Mouse (Mus musculus): ENCODE measurements around the gene Panx1.

The Panx1 gene

DNA sequence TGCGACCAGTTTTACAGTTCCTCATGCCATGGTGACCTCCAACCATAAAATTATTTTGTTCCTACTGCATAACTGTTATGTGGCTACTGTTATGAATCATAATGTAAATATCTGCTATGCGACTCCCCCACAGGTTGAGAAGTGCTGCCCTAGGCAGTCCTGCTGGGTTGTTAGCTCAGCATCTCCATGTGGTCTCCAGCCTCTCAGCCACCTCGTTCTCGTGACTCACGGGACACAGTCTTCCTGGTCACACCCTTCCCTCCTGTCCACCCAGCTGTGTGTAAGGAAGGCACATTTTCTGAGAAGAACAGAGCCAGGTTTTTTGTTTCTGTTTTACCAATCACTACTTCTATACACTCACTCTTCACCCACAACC lies 26.5 kb downstream of the Panx1 start:
- peaks cover 7% of the 10 kb centered on the region for H3K36me3 ChIP-seq (ENCODE audit: insufficient read depth, low read length)
- no peaks in the 10 kb centered on the region; the same call in 1 of the 2 replicates for H3K9me3 ChIP-seq (ENCODE audit: low read length)
- no peak overlapping the region for H3K4me3 ChIP-seq (replicated peaks; ENCODE audit: low read length)
- TF ChIP-seq POU5F1 (IDR thresholded peaks at IDR 0.05; ENCODE audit: borderline replicate concordance, low read length) = no peak
- no peak for TF ChIP-seq NANOG (IDR thresholded peaks at IDR 0.05; ENCODE audit: borderline replicate concordance, low read length)
- TF ChIP-seq CTCF (conservative IDR thresholded peaks at IDR 0.05; ENCODE audit: low read length) = no peak
- H3K27me3 ChIP-seq (ENCODE audit: insufficient read depth, low read length) = no peaks in the 10 kb centered on the region
- H3K4me1 ChIP-seq (replicated peaks; ENCODE audit: low read depth, low read length) = peaks cover 49% of the 10 kb centered on the region

DNA sequence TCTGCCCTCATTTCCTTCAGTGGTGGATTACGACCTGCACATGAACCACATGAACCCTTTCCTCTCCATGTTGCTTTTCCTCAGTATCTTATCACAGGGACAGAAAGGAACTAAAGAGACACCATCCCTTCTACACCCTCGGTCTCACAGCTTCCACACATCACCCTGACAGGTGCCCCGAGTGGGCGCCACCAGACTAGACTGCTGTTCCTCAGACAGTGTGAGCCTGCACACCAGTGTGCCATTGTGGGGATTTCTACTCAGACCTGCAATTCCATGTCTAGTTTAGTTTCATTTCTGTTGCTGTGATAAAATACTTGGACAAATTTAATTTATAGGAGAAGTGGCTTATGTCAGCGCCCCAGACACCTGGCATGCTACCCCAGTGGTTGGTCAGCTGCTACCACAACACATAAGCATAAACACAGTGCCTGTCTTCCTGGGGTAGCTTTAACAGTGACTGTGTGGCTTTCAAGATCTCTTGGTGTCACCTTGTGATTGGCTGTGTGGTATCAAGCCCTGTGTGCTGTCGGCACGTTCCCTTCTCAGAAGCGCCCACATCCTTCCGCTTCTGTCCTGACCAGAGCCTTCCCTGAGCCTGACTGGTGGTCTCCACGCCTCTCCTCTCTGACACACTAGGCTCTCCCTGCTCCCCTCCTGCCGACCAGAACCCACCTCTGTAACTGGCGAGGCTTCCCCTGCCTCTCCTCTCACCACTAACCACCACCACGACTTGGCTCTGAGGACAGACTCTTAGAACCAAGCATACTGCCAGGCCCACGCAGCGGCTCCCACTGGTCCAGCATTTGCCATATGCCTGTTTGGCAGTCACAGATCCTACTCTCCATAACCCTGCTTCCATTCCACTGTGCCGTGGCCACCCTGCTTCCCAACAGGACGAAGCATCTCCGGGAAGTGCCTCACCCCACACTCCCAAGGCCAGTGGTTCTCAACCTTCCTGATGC lies 27.2 kb downstream of the Panx1 start:
- no peak for TF ChIP-seq CTCF (conservative IDR thresholded peaks at IDR 0.05; ENCODE audit: low read length)
- no peak for TF ChIP-seq NANOG (IDR thresholded peaks at IDR 0.05; ENCODE audit: borderline replicate concordance, low read length)
- no peak for TF ChIP-seq POU5F1 (IDR thresholded peaks at IDR 0.05; ENCODE audit: borderline replicate concordance, low read length)
- Histone ChIP-seq H3K9me3 (ENCODE audit: low read length) (no peaks in the 10 kb centered on the region; the same call in 1 of the 2 replicates), H3K27me3 (ENCODE audit: insufficient read depth, low read length) (no peaks in the 10 kb centered on the region), H3K36me3 (ENCODE audit: insufficient read depth, low read length) (peaks cover 7% of the 10 kb centered on the region), H3K4me3 (replicated peaks; ENCODE audit: low read length) (no peak overlapping the region), H3K4me1 (replicated peaks; ENCODE audit: low read depth, low read length) (peaks cover 42% of the 10 kb centered on the region)

DNA sequence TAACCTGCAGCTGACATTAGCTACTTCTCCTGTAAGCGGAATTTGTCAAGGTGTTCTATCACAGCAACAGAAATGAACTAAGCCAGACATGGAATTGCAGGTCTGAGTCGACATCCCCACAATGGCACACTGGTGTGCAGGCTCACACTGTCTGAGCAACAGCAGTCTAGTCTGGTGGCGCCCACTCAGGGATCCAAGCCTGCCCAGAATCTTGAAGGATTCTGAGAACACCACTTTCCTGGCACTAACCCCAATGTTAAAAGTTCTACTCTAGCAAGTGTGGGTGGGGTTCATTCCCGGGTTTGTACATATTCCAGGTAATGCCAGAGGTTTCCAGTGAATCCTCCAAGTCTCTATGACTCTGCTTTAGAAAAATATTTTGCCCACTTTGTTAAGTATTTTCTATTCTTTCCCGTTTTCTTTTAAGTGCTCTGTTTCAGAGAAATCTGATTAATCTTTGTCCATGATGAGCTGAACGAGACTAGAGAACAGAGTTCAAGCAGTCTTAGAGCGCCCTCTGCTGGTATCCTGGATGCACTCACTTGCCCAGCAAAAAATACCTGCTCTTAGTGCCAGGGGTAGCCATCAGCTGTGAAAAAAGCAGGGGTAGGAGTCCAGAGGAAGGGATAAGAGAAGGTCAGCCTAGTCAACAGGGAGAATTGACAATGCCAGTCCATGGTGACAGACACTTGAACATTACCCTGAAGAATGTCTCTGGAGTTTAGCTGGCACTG lies 29.9 kb downstream of the Panx1 start:
- Histone ChIP-seq H3K27me3 (ENCODE audit: insufficient read depth, low read length) (no peaks in the 10 kb centered on the region), H3K36me3 (ENCODE audit: insufficient read depth, low read length) (peaks cover 4% of the 10 kb centered on the region; the same call in 1 of the 2 replicates), H3K4me1 (replicated peaks; ENCODE audit: low read depth, low read length) (peaks cover 15% of the 10 kb centered on the region), H3K9me3 (ENCODE audit: low read length) (no peaks in the 10 kb centered on the region; the same call in 1 of the 2 replicates), H3K4me3 (replicated peaks; ENCODE audit: low read length) (no peak overlapping the region)
- TF ChIP-seq NANOG (IDR thresholded peaks at IDR 0.05; ENCODE audit: borderline replicate concordance, low read length) (no peak), CTCF (conservative IDR thresholded peaks at IDR 0.05; ENCODE audit: low read length) (peak; percentile 92)

DNA sequence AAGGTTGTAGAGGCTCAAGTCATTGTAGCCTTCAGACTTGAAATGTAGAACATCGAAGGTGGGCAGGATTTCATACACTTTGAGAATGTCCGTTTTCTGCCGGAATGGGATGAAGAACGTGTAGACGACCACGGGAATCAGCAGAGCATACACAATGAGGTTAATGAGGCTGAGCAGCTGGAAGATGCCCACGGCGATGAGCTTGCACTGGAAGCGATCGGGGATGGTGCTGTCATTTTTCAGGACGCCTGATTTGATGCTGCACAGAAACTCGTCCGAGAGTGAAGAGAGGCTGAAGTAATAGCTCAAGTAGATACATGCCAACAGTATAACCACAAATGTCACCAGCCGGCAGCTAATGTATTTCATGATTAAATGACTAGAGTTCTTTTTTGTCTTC lies 37.7 kb downstream of the Panx1 start:
- TF ChIP-seq POU5F1 (IDR thresholded peaks at IDR 0.05; ENCODE audit: borderline replicate concordance, low read length) = no peak
- TF ChIP-seq NANOG (IDR thresholded peaks at IDR 0.05; ENCODE audit: borderline replicate concordance, low read length) = no peak
- no peak for TF ChIP-seq CTCF (conservative IDR thresholded peaks at IDR 0.05; ENCODE audit: low read length)
- peaks cover 20% of the 10 kb centered on the region for H3K4me1 ChIP-seq (replicated peaks; ENCODE audit: low read depth, low read length)
- no peak overlapping the region for H3K4me3 ChIP-seq (replicated peaks; ENCODE audit: low read length)
- no peaks in the 10 kb centered on the region for H3K9me3 ChIP-seq (ENCODE audit: low read length)
- no peaks in the 10 kb centered on the region for H3K27me3 ChIP-seq (ENCODE audit: insufficient read depth, low read length)
- H3K36me3 ChIP-seq (ENCODE audit: insufficient read depth, low read length) = peaks cover 22% of the 10 kb centered on the region

DNA sequence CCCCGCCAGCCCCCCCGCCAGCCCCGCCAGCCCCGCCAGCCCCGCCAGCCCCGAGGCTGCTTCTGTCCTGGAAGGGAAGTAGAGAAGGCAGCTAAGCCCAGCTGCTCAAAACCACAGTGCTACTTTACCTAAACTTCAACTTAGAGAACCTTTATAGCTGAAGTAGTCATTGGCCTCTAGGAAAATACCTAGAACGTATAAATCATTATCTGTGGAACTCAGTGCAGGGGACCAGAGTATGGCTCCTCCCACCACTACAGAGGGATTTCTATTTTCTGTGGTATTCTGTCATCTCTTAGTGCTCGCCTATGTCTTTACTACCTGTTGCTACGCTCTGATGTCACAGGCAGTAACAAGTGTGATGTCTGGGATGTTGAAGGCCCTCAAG lies 41.0 kb downstream of the Panx1 start:
- H3K36me3 ChIP-seq (ENCODE audit: insufficient read depth, low read length) = peaks cover 22% of the 10 kb centered on the region
- H3K9me3 ChIP-seq (ENCODE audit: low read length) = no peaks in the 10 kb centered on the region
- H3K4me1 ChIP-seq (replicated peaks; ENCODE audit: low read depth, low read length) = peaks cover 14% of the 10 kb centered on the region
- TF ChIP-seq NANOG (IDR thresholded peaks at IDR 0.05; ENCODE audit: borderline replicate concordance, low read length) (no peak), CTCF (conservative IDR thresholded peaks at IDR 0.05; ENCODE audit: low read length) (no peak), POU5F1 (IDR thresholded peaks at IDR 0.05; ENCODE audit: borderline replicate concordance, low read length) (no peak)
- no peaks in the 10 kb centered on the region for H3K27me3 ChIP-seq (ENCODE audit: insufficient read depth, low read length)
- no peak overlapping the region for H3K4me3 ChIP-seq (replicated peaks; ENCODE audit: low read length)

DNA sequence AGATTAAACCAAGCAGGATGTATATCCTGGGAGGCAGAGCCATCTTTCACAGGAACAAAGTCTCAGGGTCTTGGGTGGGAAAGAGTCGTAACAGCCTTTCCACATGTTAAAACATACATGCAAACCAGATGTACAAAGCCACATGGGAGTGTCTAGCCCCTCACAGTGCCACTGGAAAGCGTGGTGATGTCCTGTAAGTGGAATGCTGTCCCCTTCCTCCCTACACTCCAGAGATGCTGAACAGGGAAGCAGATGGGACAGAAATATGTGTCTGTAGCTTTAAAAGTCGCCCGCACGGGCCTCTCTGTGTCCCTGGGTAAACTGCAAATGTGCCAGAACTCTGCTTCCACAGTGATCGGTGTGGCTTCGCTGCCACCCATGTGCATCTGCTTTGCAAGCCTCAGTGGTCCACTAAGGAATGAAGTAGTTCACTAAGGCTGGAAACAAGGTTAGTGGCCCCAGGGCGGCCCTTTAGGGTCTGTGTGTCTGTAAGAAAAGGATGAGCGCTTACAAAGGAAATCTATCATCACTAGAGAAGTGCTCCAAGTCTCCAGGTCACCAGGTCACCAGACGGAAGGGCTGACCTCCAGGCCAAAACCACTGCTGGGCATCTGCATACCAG lies 41.5 kb downstream of the Panx1 start:
- Histone ChIP-seq H3K4me1 (replicated peaks; ENCODE audit: low read depth, low read length) (peaks cover 14% of the 10 kb centered on the region), H3K4me3 (replicated peaks; ENCODE audit: low read length) (no peak overlapping the region; the same call in 1 of the 2 replicates), H3K27me3 (ENCODE audit: insufficient read depth, low read length) (no peaks in the 10 kb centered on the region), H3K36me3 (ENCODE audit: insufficient read depth, low read length) (peaks cover 22% of the 10 kb centered on the region), H3K9me3 (ENCODE audit: low read length) (no peaks in the 10 kb centered on the region)
- no peak for TF ChIP-seq POU5F1 (IDR thresholded peaks at IDR 0.05; ENCODE audit: borderline replicate concordance, low read length)
- no peak for TF ChIP-seq CTCF (conservative IDR thresholded peaks at IDR 0.05; ENCODE audit: low read length)
- no peak for TF ChIP-seq NANOG (IDR thresholded peaks at IDR 0.05; ENCODE audit: borderline replicate concordance, low read length)

DNA sequence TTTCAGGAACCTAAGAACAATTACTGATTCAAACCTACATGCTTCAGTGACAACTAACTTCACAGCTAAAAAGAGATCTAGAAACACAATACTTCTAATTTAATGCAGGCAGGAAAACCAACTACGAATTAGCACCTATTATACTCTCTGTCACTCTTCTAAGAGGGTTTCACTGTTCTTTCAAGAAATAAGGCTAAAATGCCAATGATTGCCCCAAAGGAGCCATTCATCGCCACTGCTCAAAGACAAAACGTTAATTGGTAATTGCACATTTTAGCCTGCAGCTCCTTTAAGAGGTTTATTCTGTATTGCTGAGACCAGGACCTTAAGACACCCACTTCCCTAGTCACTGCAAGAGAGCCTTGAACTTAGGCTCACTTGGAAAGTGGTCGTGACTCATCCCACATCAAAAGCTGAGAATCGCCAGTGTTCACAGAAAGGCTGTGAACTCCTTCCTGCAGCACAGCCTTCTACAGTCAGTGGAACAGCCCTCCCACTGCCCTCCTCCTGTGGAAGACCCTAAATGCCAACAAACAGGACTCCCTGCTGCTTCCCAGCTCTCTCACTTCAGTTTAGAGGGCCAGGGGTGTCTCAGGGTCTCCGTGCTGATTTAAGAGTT lies 42.2 kb downstream of the Panx1 start:
- TF ChIP-seq POU5F1 (IDR thresholded peaks at IDR 0.05; ENCODE audit: borderline replicate concordance, low read length) (no peak), CTCF (conservative IDR thresholded peaks at IDR 0.05; ENCODE audit: low read length) (no peak), NANOG (IDR thresholded peaks at IDR 0.05; ENCODE audit: borderline replicate concordance, low read length) (no peak)
- Histone ChIP-seq H3K9me3 (ENCODE audit: low read length) (no peaks in the 10 kb centered on the region), H3K36me3 (ENCODE audit: insufficient read depth, low read length) (peaks cover 22% of the 10 kb centered on the region), H3K4me1 (replicated peaks; ENCODE audit: low read depth, low read length) (peaks cover 14% of the 10 kb centered on the region), H3K27me3 (ENCODE audit: insufficient read depth, low read length) (no peaks in the 10 kb centered on the region), H3K4me3 (replicated peaks; ENCODE audit: low read length) (no peak overlapping the region)

Data from E14TG2a.4 (cell line).